Mouse (Mus musculus) CD4-positive helper T cell, adult 2 months (primary cell): Measurements from ENCODE around the gene Arhgap36.

Experiments used
- DNase-seq: peaks from one replicate; pipeline ENCODE4 v3.0.0-alpha.2; 2012; ENCODE audit warnings: low read depth, missing footprints, low spot score

Gene Arhgap36

GRCm38 (mm10) chrX:49463442-49463970, at the start of gene Arhgap36:
Arhgap36 (plus strand) TSS chrX:49463945.
- DNase-seq = no peak

GRCm38 (mm10) chrX:49457781-49458180, 6.0 kb upstream of the Arhgap36 start:
- no peak for DNase-seq

- no peak for DNase-seq
Observed at GRCm38 (mm10) chrX:49470287-49471054, 6.7 kb downstream of the Arhgap36 start.

- no peak for DNase-seq
Observed at GRCm38 (mm10) chrX:49479968-49480809, 16.4 kb downstream of the Arhgap36 start.

GRCm38 (mm10) chrX:49480846-49481245, 17.1 kb downstream of the Arhgap36 start:
- no peak for DNase-seq

- no peak for DNase-seq
Observed at GRCm38 (mm10) chrX:49489141-49489540, 25.4 kb downstream of the Arhgap36 start.

GRCm38 (mm10) chrX:49493739-49494449, 30.1 kb downstream of the Arhgap36 start:
- no peak for DNase-seq
